Mouse (Mus musculus): ENCODE results near the gene Gm11758. TPM values are rescaled to one million over a fixed set of nuclear protein-coding genes. Genes with fewer than 3 reads are reported as not detected.

Gm11758 gene
- polyA plus RNA-seq (2017; shearing (Covaris generic)) = not detected

DNA sequence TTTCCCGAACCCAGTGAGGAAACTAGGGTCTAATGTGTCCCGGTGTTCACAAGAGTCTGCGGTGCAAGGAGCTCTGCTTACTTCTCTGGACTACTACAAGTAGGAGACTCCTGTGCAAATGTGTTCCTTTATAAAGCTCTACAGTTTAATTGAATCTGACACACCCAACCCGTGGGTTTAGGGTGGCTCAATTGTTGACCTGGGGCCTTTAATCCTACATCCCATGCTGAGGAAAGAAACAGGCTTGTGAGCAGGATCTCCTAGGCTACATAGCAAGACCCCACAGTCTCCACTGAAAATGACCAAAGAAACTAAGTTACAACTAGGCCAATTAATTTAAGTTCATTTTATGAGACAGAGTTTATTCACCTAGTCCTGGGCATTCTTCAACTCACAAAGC, at the start of gene Gm11758:
Gene Gm11758 (minus strand): TSS at position 101 of the 400 bp plus-strand sequence.

GRCm38 (mm10) chr4:73920660-73921059, 44.6 kb upstream of the Gm11758 start, which contains the start of gene Gm11756:
TSS of gene Gm11756 (minus strand) at chr4:73920760.

GRCm38 (mm10) chr4:73905853-73906252, 29.8 kb upstream of the Gm11758 start, which contains the start of gene Gm13871:
TSS of gene Gm13871 (minus strand) at chr4:73905953.

GRCm38 (mm10) chr4:73891012-73891411, 14.9 kb upstream of the Gm11758 start, which contains the start of gene Gm11757:
TSS of gene Gm11757 (minus strand) at chr4:73891112.

Other genes starting within 250 kb of the Gm11758 start
- gene Gm11236, start 238.1 kb downstream of the Gm11758 start, polyA plus RNA-seq (2017; shearing (Covaris generic)) = not detected
- gene Gm11239, start 207.9 kb downstream of the Gm11758 start, polyA plus RNA-seq (2017; shearing (Covaris generic)) = not detected
- gene Gm428, start 192.8 kb downstream of the Gm11758 start, polyA plus RNA-seq (2017; shearing (Covaris generic)) = not detected
- gene Rasef, start 85.3 kb downstream of the Gm11758 start, polyA plus RNA-seq (2017; shearing (Covaris generic)) = not detected
- gene Gm11757, start 14.8 kb upstream of the Gm11758 start, polyA plus RNA-seq (2017; shearing (Covaris generic)) = not detected
- gene Gm13871, start 29.7 kb upstream of the Gm11758 start, polyA plus RNA-seq (2017; shearing (Covaris generic)) = not detected
- gene Gm11756, start 44.5 kb upstream of the Gm11758 start, polyA plus RNA-seq (2017; shearing (Covaris generic)) = not detected
- not detected for gene 2310002L09Rik, start 74.6 kb upstream of the Gm11758 start, polyA plus RNA-seq (2017; shearing (Covaris generic))
- gene Frmd3, start 137.2 kb upstream of the Gm11758 start, polyA plus RNA-seq (2017; shearing (Covaris generic)) = not detected